Mouse (Mus musculus) lung, adult 2 months (tissue): ENCODE results near the gene Ift122. TPM values are rescaled to one million over a fixed set of nuclear protein-coding genes. Genes with fewer than 3 reads are reported as not detected.
"Not testable (repeated sequence)": the region's sequence is repeated elsewhere in the genome, so short reads cannot be mapped to it uniquely, and the experiment has no call there.

Experiments used
- DNase-seq: peaks from one replicate; pipeline ENCODE4 v3.0.0; 2022
- H3K4me1 ChIP-seq: fragments of 200-500 bp; 2 replicates; pipeline ENCODE4 v1.6.1; 2011; ENCODE audit warnings: low read length; ENCODE audit not compliant: control insufficient read depth, insufficient read depth
- H3K4me3 ChIP-seq: fragments of 200-500 bp; replicated peaks from 2 replicates; pipeline ENCODE3; 2011; ENCODE audit warnings: low read depth, mild to moderate bottlenecking, control low read depth, low read length; ENCODE audit errors: extremely low read depth
- CTCF ChIP-seq: fragments of 200-500 bp; IDR thresholded peaks from 2 replicates; pipeline ENCODE4 v1.5.1; 2011; ENCODE audit warnings: mild to moderate bottlenecking, low read length, control low read depth; ENCODE audit not compliant: insufficient read depth
- POLR2A ChIP-seq: fragments of 200-500 bp; IDR thresholded peaks from 2 replicates; pipeline ENCODE4 v1.6.1; 2011; ENCODE audit warnings: low read depth, mild to moderate bottlenecking, control low read depth, low read length, borderline replicate concordance; ENCODE audit errors: extremely low read depth
- WGBS: fragments of 180-500 bp; shearing (Covaris S2); methylation state at CpG from one replicate; pipeline ENCODE4 v1.1.7; 2018; 5-methylcytosine and 5-hydroxymethylcytosine counted together
- polyA plus RNA-seq: library from polyadenylated mRNA; depleted of rRNA; stranded (reverse); fragments of >200 nt; gene quantifications from 2 replicates; pipeline ENCODE4 v1.2.3, GENCODE M21; 2012

Gene Ift122
- polyA plus RNA-seq, 1 experiment = 13.4 TPM

GRCm38 (mm10) chr6:115815041-115815440 is 38.2 kb upstream of the Ift122 start:
- DNase-seq = no peak
- TF ChIP-seq CTCF = no peak
- no peak for TF ChIP-seq POLR2A
- Histone ChIP-seq H3K4me1 (no peaks in the 10 kb centered on the region), H3K4me3 (no peak overlapping the region)
- 64% methylated on average over 4 of the region's 4 CpGs for WGBS

- TF ChIP-seq POLR2A (no peak), CTCF (no peak)
- Histone ChIP-seq H3K4me1 (no peaks in the 10 kb centered on the region), H3K4me3 (no peak overlapping the region)
- WGBS = 68% methylated on average over 2 of the region's 2 CpGs
- DNase-seq = no peak
Measured at GRCm38 (mm10) chr6:115818129-115818528, 35.1 kb upstream of the Ift122 start.

- no peak for TF ChIP-seq CTCF
- no peak for TF ChIP-seq POLR2A
Measured at GRCm38 (mm10) chr6:115821216-115821993, 31.9 kb upstream of the Ift122 start.

GRCm38 (mm10) chr6:115823850-115824464 is 29.3 kb upstream of the Ift122 start:
- DNase-seq, H3K4me1 ChIP-seq, H3K4me3 ChIP-seq: not testable (repeated sequence)
- 1% methylated on average over 5 of the region's 11 CpGs for WGBS
- peak; percentile 62 for TF ChIP-seq CTCF

More at GRCm38 (mm10) chr6:115821216-115821993, 31.9 kb upstream of the Ift122 start:
- Histone ChIP-seq H3K4me3 (no peak overlapping the region), H3K4me1 (no peaks in the 10 kb centered on the region)
- WGBS = 78% methylated on average over 8 of the region's 8 CpGs
- DNase-seq = no peak

GRCm38 (mm10) chr6:115830779-115831601 is 22.3 kb upstream of the Ift122 start:
- WGBS = 75% methylated on average over 6 of the region's 6 CpGs
- Histone ChIP-seq H3K4me3 (no peak overlapping the region), H3K4me1 (no peaks in the 10 kb centered on the region)
- TF ChIP-seq CTCF = no peak
- TF ChIP-seq POLR2A = no peak
- DNase-seq = no peak

GRCm38 (mm10) chr6:115832152-115832850 is 21.0 kb upstream of the Ift122 start:
- Histone ChIP-seq H3K4me3 (no peak overlapping the region), H3K4me1 (no peaks in the 10 kb centered on the region)
- no peak for DNase-seq
- 84% methylated on average over 2 of the region's 2 CpGs for WGBS
- TF ChIP-seq CTCF = no peak
- TF ChIP-seq POLR2A = no peak

GRCm38 (mm10) chr6:115833861-115834260 is 19.4 kb upstream of the Ift122 start:
- H3K4me1 ChIP-seq = peaks cover 2% of the 10 kb centered on the region; the same call in 1 of the 2 replicates
- TF ChIP-seq CTCF (no peak), POLR2A (no peak)
- DNase-seq = no peak
- no peak overlapping the region for H3K4me3 ChIP-seq

GRCm38 (mm10) chr6:115838161-115838597 is 15.1 kb upstream of the Ift122 start, which contains the start of gene Efcab12:
Gene Efcab12 (minus strand): TSS chr6:115838412.
- 4% methylated on average over 19 of the region's 19 CpGs for WGBS
- DNase-seq = peak; percentile 62
- H3K4me3 ChIP-seq = peak within 1 kb of the TSS; percentile 40

GRCm38 (mm10) chr6:115838745-115839144 is 14.5 kb upstream of the Ift122 start:
- WGBS = 74% methylated on average over 5 of the region's 5 CpGs
- TF ChIP-seq POLR2A (no peak), CTCF (no peak)
- peaks cover 2% of the 10 kb centered on the region; the same call in 1 of the 2 replicates for H3K4me1 ChIP-seq
- no peak overlapping the region for H3K4me3 ChIP-seq
- DNase-seq = no peak

More at GRCm38 (mm10) chr6:115838161-115838597, 15.1 kb upstream of the Ift122 start, which contains the start of gene Efcab12:
- TF ChIP-seq POLR2A = peak; percentile 31; the same call in 1 of the 2 replicates
- TF ChIP-seq CTCF = no peak
- H3K4me1 ChIP-seq = peaks cover 2% of the 10 kb centered on the region; the same call in 1 of the 2 replicates
